Comparison of ENCODE assay signal across 14 mouse cellular contexts in genomic region chr15:86875721-86876309, GRCm38 (mm10).
A peak's percentile ranks its signal among the peaks of the same experiment; 100 is the strongest.
DNase-seq lines count a peak whose midpoint lies in the region; ATAC-seq and TF ChIP-seq lines count a peak whose summit lies in the region.
"Had no signal": no experiment of that assay in that cellular context is flagged by ENCODE, and none has a peak within 500 bp of the region (broad histone marks: within the 10 kb centered on the region; RNA-seq: fewer than 3 reads in every experiment).

No protein-coding gene starts in this region.

- TF ChIP-seq CTCF in layer of hippocampus, adult 2 months (conservative IDR thresholded peaks at IDR 0.05) = no peak

- H3K36me3 ChIP-seq in heart, embryonic 14.5 days (ENCODE audit: control insufficient read depth, insufficient read depth, low read length) = no peaks in the 10 kb centered on the region
- H3K36me3 ChIP-seq in forebrain, embryonic 15.5 days = no peaks in the 10 kb centered on the region
- H3K36me3 ChIP-seq in midbrain, embryonic 14.5 days (ENCODE audit: control insufficient read depth, insufficient read depth, low read length) = no peaks in the 10 kb centered on the region
- H3K36me3 ChIP-seq: lung, embryonic 15.5 days; stomach, embryonic 15.5 days had no signal

- no peak overlapping the region for H3K27ac ChIP-seq in heart, embryonic 14.5 days (replicated peaks in 1 of 2; ENCODE audit: control insufficient read depth in 1 of 2, insufficient read depth in 1 of 2, low read depth in 2 of 2, low read length in 2 of 2)
- H3K27ac ChIP-seq in forebrain, embryonic 15.5 days (replicated peaks) = no peak overlapping the region
- no peak overlapping the region for H3K27ac ChIP-seq in midbrain, embryonic 14.5 days (replicated peaks; ENCODE audit: low read depth, low read length)
- no peak overlapping the region for H3K27ac ChIP-seq in layer of hippocampus, adult 2 months
- H3K27ac ChIP-seq: lung, embryonic 15.5 days; stomach, embryonic 15.5 days had no signal

- 0 out of 4 replicates have a peak, but pooled peaks cover 0 to 3% of the 10 kb centered on the region in 2 experiments for H3K4me1 ChIP-seq in heart, embryonic 14.5 days (ENCODE audit: control insufficient read depth in 2 of 2, insufficient read depth in 2 of 2, low read length in 2 of 2)
- peaks cover 11% of the 10 kb centered on the region for H3K4me1 ChIP-seq in forebrain, embryonic 15.5 days
- peaks cover 14% of the 10 kb centered on the region for H3K4me1 ChIP-seq in midbrain, embryonic 14.5 days (ENCODE audit: control insufficient read depth, insufficient read depth, low read length)
- H3K4me1 ChIP-seq: lung, embryonic 15.5 days; stomach, embryonic 15.5 days had no signal

- no peak for DNase-seq in heart, postnatal 10 days
- peak; percentile 86 for DNase-seq in embryo, embryonic 10 days (ENCODE audit: low spot score)
- no peak for DNase-seq in midbrain, embryonic 14.5 days
- no peak for DNase-seq in right cerebral cortex, postnatal 10 days (ENCODE audit: low spot score in 2 of 2)
- no peak for DNase-seq in layer of hippocampus, adult 2 months (ENCODE audit: low spot score in 2 of 2)
- DNase-seq: B cell, adult 2 months; layer of hippocampus, postnatal 36 days had no signal

- no peaks in the 10 kb centered on the region for H3K9me3 ChIP-seq in heart, embryonic 14.5 days (ENCODE audit: control insufficient read depth, low read length)
- H3K9me3 ChIP-seq in forebrain, embryonic 15.5 days = no peaks in the 10 kb centered on the region
- no peaks in the 10 kb centered on the region for H3K9me3 ChIP-seq in midbrain, embryonic 14.5 days (ENCODE audit: control insufficient read depth, low read length)
- H3K9me3 ChIP-seq: lung, embryonic 15.5 days; stomach, embryonic 15.5 days had no signal

- intact Hi-C loops in heart, postnatal 10 days (cut with DNase I) = no loop called here

- WGBS in heart, embryonic 14.5 days = 14% methylated on average over 7 of the region's 7 CpGs
- WGBS in forebrain, embryonic 15.5 days = 11% methylated on average over 7 of the region's 7 CpGs
- WGBS in midbrain, embryonic 14.5 days = 5% methylated on average over 7 of the region's 7 CpGs

- H3K27me3 ChIP-seq in heart, embryonic 14.5 days (ENCODE audit: control insufficient read depth, insufficient read depth, low read length) = no peaks in the 10 kb centered on the region
- no peaks in the 10 kb centered on the region for H3K27me3 ChIP-seq in forebrain, embryonic 15.5 days
- H3K27me3 ChIP-seq in midbrain, embryonic 14.5 days (ENCODE audit: control insufficient read depth, insufficient read depth, low read length) = no peaks in the 10 kb centered on the region
- H3K27me3 ChIP-seq: lung, embryonic 15.5 days; stomach, embryonic 15.5 days had no signal

- H3K4me2 ChIP-seq in heart, embryonic 14.5 days (ENCODE audit: low read length) = 0 out of 2 replicates have a peak overlapping the region, but pooled peaks have one; percentile 32
- peak overlapping the region; percentile 12; the same call in 1 of the 2 replicates for H3K4me2 ChIP-seq in forebrain, embryonic 15.5 days (replicated peaks)
- peak overlapping the region; percentile 24 for H3K4me2 ChIP-seq in midbrain, embryonic 14.5 days (ENCODE audit: low read length)
- H3K4me2 ChIP-seq: lung, embryonic 15.5 days; stomach, embryonic 15.5 days had no signal

- no peak overlapping the region for H3K9ac ChIP-seq in heart, embryonic 14.5 days (ENCODE audit: low read length)
- H3K9ac ChIP-seq in forebrain, embryonic 15.5 days (replicated peaks) = no peak overlapping the region
- 0 out of 2 replicates have a peak overlapping the region, but pooled peaks have one; percentile 36 for H3K9ac ChIP-seq in midbrain, embryonic 14.5 days (replicated peaks; ENCODE audit: low read length)
- H3K9ac ChIP-seq: lung, embryonic 15.5 days; stomach, embryonic 15.5 days had no signal

- no peak overlapping the region for H3K4me3 ChIP-seq in heart, embryonic 14.5 days (ENCODE audit: control insufficient read depth in 1 of 2, insufficient read depth in 1 of 2, low read depth in 1 of 2, low read length in 2 of 2)
- no peak overlapping the region for H3K4me3 ChIP-seq in forebrain, embryonic 15.5 days
- H3K4me3 ChIP-seq in midbrain, embryonic 14.5 days (replicated peaks; ENCODE audit: low read depth, low read length) = no peak overlapping the region
- H3K4me3 ChIP-seq in layer of hippocampus, adult 2 months = no peak overlapping the region
- H3K4me3 ChIP-seq: erythroblast, embryonic 14.5 days; lung, embryonic 15.5 days; stomach, embryonic 15.5 days had no signal

- no peak for ATAC-seq in heart, embryonic 14.5 days (ENCODE audit: insufficient number of reproducible peaks, insufficient read depth, low FRiP score, low read depth)
- ATAC-seq in forebrain, embryonic 15.5 days (replicated peaks) = no peak
- no peak for ATAC-seq in midbrain, embryonic 14.5 days (ENCODE audit: low FRiP score, low TSS enrichment)
- ATAC-seq in activated CD4-positive, CD25-positive, alpha-beta regulatory T cell, adult 4 months = no peak
- ATAC-seq: Patski had no signal
